Mouse (Mus musculus) heart, adult 2 months (tissue): ENCODE results near the gene Coro2b. TPM values are rescaled to one million over a fixed set of nuclear protein-coding genes. Genes with fewer than 3 reads are reported as not detected.

Source experiments
- DNase-seq, 2 experiments: peaks; one replicate each; pipeline ENCODE4 v3.0.0; 2021
- H3K27ac ChIP-seq: fragments of 200-600 bp; 2 replicates; pipeline ENCODE4 v1.8.1; 2022
- H3K27me3 ChIP-seq: fragments of 200-500 bp; 2 replicates; pipeline ENCODE4 v1.6.1; 2012; ENCODE audit warnings: mild to moderate bottlenecking, low read length, inconsistent platforms, mixed read lengths; ENCODE audit not compliant: control insufficient read depth, insufficient read depth
- H3K36me3 ChIP-seq: fragments of 200-500 bp; 2 replicates; pipeline ENCODE4 v1.6.1; 2012; ENCODE audit warnings: low read length, inconsistent platforms; ENCODE audit not compliant: control insufficient read depth, insufficient read depth
- H3K4me1 ChIP-seq: fragments of 200-500 bp; 2 replicates; pipeline ENCODE4 v1.6.1; 2011; ENCODE audit warnings: low read length; ENCODE audit not compliant: control insufficient read depth, insufficient read depth
- H3K4me3 ChIP-seq: fragments of 200-600 bp; 2 replicates; pipeline ENCODE4 v1.8.1; 2022
- H3K79me2 ChIP-seq: fragments of 200-500 bp; replicated peaks from 2 replicates; pipeline ENCODE4 v1.6.1; 2012; ENCODE audit warnings: mild to moderate bottlenecking, inconsistent platforms, low read length, moderate library complexity, mixed read lengths; ENCODE audit not compliant: control insufficient read depth, insufficient read depth
- H3K9ac ChIP-seq: fragments of 200-500 bp; 2 replicates; pipeline ENCODE4 v1.6.1; 2012; ENCODE audit warnings: low read depth, mild to moderate bottlenecking, control low read depth, inconsistent platforms, low read length, mixed read lengths
- CTCF ChIP-seq: fragments of 200-600 bp; IDR thresholded peaks from 2 replicates; pipeline ENCODE4 v1.8.1; 2022; ENCODE audit warnings: antibody characterized with exemption, mild to moderate bottlenecking, moderate library complexity
- EP300 ChIP-seq: fragments of 200-500 bp; IDR thresholded peaks from 2 replicates; pipeline ENCODE4 v1.6.1; 2011; ENCODE audit warnings: low read depth, low read length, control low read depth; ENCODE audit not compliant: insufficient read depth
- POLR2A ChIP-seq: fragments of 200-500 bp; IDR thresholded peaks from 2 replicates; pipeline ENCODE4 v1.6.1; 2011; ENCODE audit warnings: mild to moderate bottlenecking, low read depth, low read length, control low read depth; ENCODE audit not compliant: insufficient read depth
- WGBS: fragments of 180-500 bp; shearing (Covaris S2); methylation state at CpG from one replicate; pipeline ENCODE4 v1.1.7; 2018; 5-methylcytosine and 5-hydroxymethylcytosine counted together
- intact Hi-C: fragments of 180-260 bp; cut with DNase I; formaldehyde crosslinking; loops from one replicate; pipeline ENCODE4 v1.15.1; 2025
- polyA plus RNA-seq: library from polyadenylated mRNA; depleted of rRNA; stranded (reverse); fragments of >200 nt; gene quantifications from 2 replicates; pipeline ENCODE4 v1.2.3, GENCODE M21; 2012
- total RNA-seq, 2 experiments: library from RNA; stranded (reverse); gene quantifications; 2 replicates each; pipeline ENCODE4 v1.2.3; 2021

Coro2b gene
- total and polyA plus RNA-seq, 3 experiments = 10.1 to 17.2 (median 11.6) TPM

GRCm38 (mm10) chr9:62506467-62507067, 30.3 kb downstream of the Coro2b start:
- TF ChIP-seq POLR2A (no peak), EP300 (peak; percentile 42; the same call in 1 of the 2 replicates), CTCF (no peak)
- no peak overlapping the region for H3K9ac ChIP-seq
- no peaks in the 10 kb centered on the region for H3K36me3 ChIP-seq
- DNase-seq = no peak
- peak overlapping the region; percentile 66 for H3K27ac ChIP-seq
- H3K4me1 ChIP-seq = peaks cover 20% of the 10 kb centered on the region
- no peaks in the 10 kb centered on the region for H3K79me2 ChIP-seq
- 62% methylated on average over 11 of the region's 11 CpGs for WGBS
- H3K4me3 ChIP-seq = no peak overlapping the region
- intact Hi-C loops = no loop called here
- no peaks in the 10 kb centered on the region for H3K27me3 ChIP-seq

DNA sequence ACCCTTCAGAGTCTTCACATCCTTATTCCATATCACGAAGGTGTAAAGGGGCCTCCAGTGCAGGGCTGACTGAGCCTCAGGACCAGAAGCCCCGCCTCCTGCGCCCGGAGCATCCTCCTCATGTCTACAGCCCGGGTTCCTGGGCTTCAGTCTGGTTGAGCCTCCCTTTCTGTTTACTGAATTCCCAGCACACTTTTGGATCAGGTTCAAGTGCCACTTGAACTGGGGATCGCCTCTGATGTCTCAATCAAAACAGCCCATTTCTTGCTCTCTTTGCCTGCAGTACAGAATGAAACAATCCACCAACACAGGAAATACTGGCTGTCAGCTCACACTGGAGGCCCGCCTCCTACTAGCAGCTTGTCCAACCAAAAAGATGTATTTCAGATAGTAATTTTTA, 32.7 kb downstream of the Coro2b start:
- Histone ChIP-seq H3K27ac (no peak overlapping the region), H3K9ac (no peak overlapping the region), H3K4me1 (peaks cover 19% of the 10 kb centered on the region), H3K27me3 (no peaks in the 10 kb centered on the region), H3K36me3 (no peaks in the 10 kb centered on the region), H3K79me2 (no peaks in the 10 kb centered on the region), H3K4me3 (no peak overlapping the region)
- TF ChIP-seq POLR2A (no peak), EP300 (no peak), CTCF (no peak)
- intact Hi-C loops = no loop called here
- 63% methylated on average over 7 of the region's 7 CpGs for WGBS
- no peak for DNase-seq

- no peaks in the 10 kb centered on the region for H3K79me2 ChIP-seq
- H3K36me3 ChIP-seq = no peaks in the 10 kb centered on the region
- H3K27me3 ChIP-seq = no peaks in the 10 kb centered on the region
- intact Hi-C loops = no loop called here
- DNase-seq = no peak
- 71% methylated on average over 2 of the region's 2 CpGs for WGBS
- TF ChIP-seq POLR2A (no peak), EP300 (no peak), CTCF (no peak)
- H3K9ac ChIP-seq = no peak overlapping the region
- H3K27ac ChIP-seq = no peak overlapping the region
- peaks cover 28% of the 10 kb centered on the region for H3K4me1 ChIP-seq
- H3K4me3 ChIP-seq = no peak overlapping the region
Measured at GRCm38 (mm10) chr9:62502361-62502760, 34.5 kb downstream of the Coro2b start.

GRCm38 (mm10) chr9:62501566-62501965, 35.3 kb downstream of the Coro2b start:
- Histone ChIP-seq H3K27me3 (no peaks in the 10 kb centered on the region), H3K27ac (no peak overlapping the region), H3K79me2 (0 out of 2 replicates have a peak, but pooled peaks cover 1% of the 10 kb centered on the region), H3K4me1 (peaks cover 25% of the 10 kb centered on the region), H3K4me3 (no peak overlapping the region), H3K9ac (no peak overlapping the region), H3K36me3 (no peaks in the 10 kb centered on the region)
- TF ChIP-seq CTCF (no peak), EP300 (peak; percentile 96), POLR2A (no peak)
- intact Hi-C loops = no loop called here
- peak in 1 of 2 experiments; percentile 57 for DNase-seq
- WGBS = 66% methylated on average over 3 of the region's 3 CpGs

DNA sequence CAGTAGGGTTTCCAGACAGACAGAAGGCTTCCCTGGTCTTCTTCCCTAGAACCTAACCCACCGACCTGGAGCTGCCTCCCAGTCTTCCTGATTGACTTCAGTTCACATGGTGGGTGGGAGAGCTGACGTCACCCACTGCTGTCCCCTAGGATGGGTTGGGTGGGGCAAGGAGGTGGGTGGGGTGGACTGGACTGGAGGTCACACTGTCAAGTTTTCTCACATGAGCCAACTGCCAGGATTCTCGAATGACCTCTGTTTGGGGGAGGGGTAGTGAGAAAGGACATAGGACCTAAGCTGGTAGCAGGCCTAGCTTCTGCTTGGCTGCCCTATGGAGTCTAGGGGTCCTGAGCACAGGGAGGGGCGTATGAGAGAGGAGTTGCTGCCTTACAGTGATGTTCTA, 36.8 kb downstream of the Coro2b start:
- no peak overlapping the region for H3K27ac ChIP-seq

DNA sequence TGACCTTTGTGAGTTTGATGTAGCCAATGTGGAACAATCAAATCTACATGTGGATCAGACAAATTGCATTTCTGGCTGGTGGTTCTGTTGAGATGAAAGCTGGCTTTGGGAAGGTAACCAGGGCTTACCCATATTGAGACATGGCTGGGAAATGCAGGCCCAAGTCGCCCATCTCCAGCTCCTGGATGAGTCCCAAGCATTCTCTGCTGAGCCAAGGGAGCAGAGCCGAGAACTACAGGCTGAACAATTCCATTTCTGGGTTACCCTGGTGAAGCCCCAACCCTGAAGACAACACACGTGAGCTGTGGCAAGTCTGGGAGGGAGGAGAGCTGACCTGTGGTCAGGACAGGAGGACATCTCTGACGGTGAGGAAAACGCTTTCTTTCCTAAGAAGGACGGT, 37.9 kb downstream of the Coro2b start:
- H3K79me2 ChIP-seq = 0 out of 2 replicates have a peak, but pooled peaks cover 1% of the 10 kb centered on the region
- no peaks in the 10 kb centered on the region for H3K27me3 ChIP-seq
- no peak overlapping the region for H3K27ac ChIP-seq
- TF ChIP-seq POLR2A (no peak), EP300 (no peak), CTCF (no peak)
- intact Hi-C loops = no loop called here
- no peak overlapping the region for H3K9ac ChIP-seq
- H3K4me1 ChIP-seq = peaks cover 17% of the 10 kb centered on the region
- H3K36me3 ChIP-seq = no peaks in the 10 kb centered on the region
- no peak overlapping the region for H3K4me3 ChIP-seq
- DNase-seq = no peak
- WGBS = 66% methylated on average over 6 of the region's 6 CpGs

More for the DNA sequence above, 36.8 kb downstream of the Coro2b start:
- intact Hi-C loops = no loop called here
- Histone ChIP-seq H3K36me3 (no peaks in the 10 kb centered on the region), H3K4me1 (peaks cover 17% of the 10 kb centered on the region), H3K9ac (no peak overlapping the region), H3K27me3 (no peaks in the 10 kb centered on the region), H3K79me2 (0 out of 2 replicates have a peak, but pooled peaks cover 1% of the 10 kb centered on the region), H3K4me3 (no peak overlapping the region)
- TF ChIP-seq POLR2A (no peak), EP300 (no peak), CTCF (no peak)
- 57% methylated on average over 4 of the region's 4 CpGs for WGBS
- no peak for DNase-seq
